In genomic region chr14:121379116-121379826, GRCm38 (mm10) we compare ENCODE assay signal across 8 mouse cellular contexts. TPM values are rescaled to one million over a fixed set of nuclear protein-coding genes. Genes with fewer than 3 reads are reported as not detected.
DNase-seq lines count a peak whose midpoint lies in the region; ATAC-seq and TF ChIP-seq lines count a peak whose summit lies in the region.

No protein-coding gene starts in this region.

- H3K9me3 ChIP-seq in ES-E14 (ENCODE audit: control insufficient read depth, insufficient read depth, low read depth, low read length), result no peaks in the 10 kb centered on the region
- H3K9me3 ChIP-seq in hindbrain, embryonic 10.5 days, result no peaks in the 10 kb centered on the region
- H3K9me3 ChIP-seq in lung, embryonic 16.5 days (ENCODE audit: control insufficient read depth, low read length), result no peaks in the 10 kb centered on the region

- 0 out of 2 replicates have a peak, but pooled peaks cover 2% of the 10 kb centered on the region for H3K36me3 ChIP-seq in ES-E14 (ENCODE audit: control insufficient read depth, insufficient read depth, low read length, poor library complexity, severe bottlenecking)
- H3K36me3 ChIP-seq in hindbrain, embryonic 10.5 days, result peaks cover 10% of the 10 kb centered on the region; the same call in 1 of the 2 replicates
- no peaks in the 10 kb centered on the region for H3K36me3 ChIP-seq in lung, embryonic 16.5 days (ENCODE audit: control insufficient read depth, insufficient read depth, low read length)
- no peaks in the 10 kb centered on the region for H3K36me3 ChIP-seq in thymus, adult 2 months (ENCODE audit: control insufficient read depth, insufficient read depth, low read length)

- peak overlapping the region; percentile 90 for H3K9ac ChIP-seq in ES-E14 (ENCODE audit: insufficient read depth, low read depth, low read length, poor library complexity, severe bottlenecking)
- peak overlapping the region; percentile 96 for H3K9ac ChIP-seq in lung, embryonic 16.5 days (ENCODE audit: low read length)

- H3K4me2 ChIP-seq in lung, embryonic 16.5 days (ENCODE audit: low read depth, low read length), result peak overlapping the region; percentile 77

- 0 out of 2 replicates have a peak, but pooled peaks have one; percentile 8 for TF ChIP-seq CTCF in thymus, adult 2 months (IDR thresholded peaks at IDR 0.05; ENCODE audit: borderline replicate concordance, control insufficient read depth, extremely low read depth, insufficient read depth, low read length, poor library complexity)

- TF ChIP-seq POLR2A in thymus, adult 2 months (IDR thresholded peaks at IDR 0.05; ENCODE audit: control insufficient read depth, extremely low read depth, insufficient read depth, low read length, poor library complexity), result peak; percentile 97

- under 1% methylated on average over 66 of the region's 79 CpGs for WGBS in hindbrain, embryonic 10.5 days
- WGBS in lung, embryonic 16.5 days, result under 1% methylated on average over 24 of the region's 79 CpGs
- WGBS in thymus, adult 2 months, result 1% methylated on average over 59 of the region's 79 CpGs

- peak; percentile 69 for ATAC-seq in frontal cortex, adult (ENCODE audit: low TSS enrichment)
- peak; percentile 95 for ATAC-seq in lung, embryonic 16.5 days (ENCODE audit: low read depth)

- peak overlapping the region; percentile 96 to 97 for H3K4me3 ChIP-seq in ES-E14 (ENCODE audit: insufficient read depth in 1 of 2, low read depth in 1 of 2, low read length in 2 of 2, poor library complexity in 1 of 2, severe bottlenecking in 1 of 2)
- H3K4me3 ChIP-seq in hindbrain, embryonic 10.5 days, result peak overlapping the region; percentile 98
- H3K4me3 ChIP-seq in lung, embryonic 16.5 days (ENCODE audit: low read length), result peak overlapping the region; percentile 93
- H3K4me3 ChIP-seq in thymus, adult 2 months (ENCODE audit: control insufficient read depth, insufficient read depth, low read length), result peak overlapping the region; percentile 92

- peak overlapping the region; percentile 86 for H3K27ac ChIP-seq in ES-E14 (ENCODE audit: insufficient read depth, low read depth, low read length, poor library complexity, severe bottlenecking)
- H3K27ac ChIP-seq in hindbrain, embryonic 10.5 days, result peak overlapping the region; percentile 98
- peak overlapping the region; percentile 90 for H3K27ac ChIP-seq in lung, embryonic 16.5 days (ENCODE audit: low read length)
- peak overlapping the region; percentile 64 for H3K27ac ChIP-seq in thymus, adult 2 months (ENCODE audit: control insufficient read depth, insufficient read depth, low read length)

- peaks cover 12% of the 10 kb centered on the region; the same call in 1 of the 2 replicates for H3K27me3 ChIP-seq in hindbrain, embryonic 10.5 days (ENCODE audit: insufficient read depth, poor library complexity, severe bottlenecking)
- no peaks in the 10 kb centered on the region for H3K27me3 ChIP-seq in lung, embryonic 16.5 days (ENCODE audit: control insufficient read depth, insufficient read depth, low read depth, low read length)
- no peaks in the 10 kb centered on the region for H3K27me3 ChIP-seq in thymus, adult 2 months (ENCODE audit: control insufficient read depth, insufficient read depth, low read length)

- H3K4me1 ChIP-seq in ES-E14 (ENCODE audit: control insufficient read depth in 2 of 2, insufficient read depth in 2 of 2, low read length in 2 of 2, poor library complexity in 1 of 2), result peaks cover 1 to 3% of the 10 kb centered on the region in 2 experiments; a peak in 2 of 4 replicates
- peaks cover 45% of the 10 kb centered on the region for H3K4me1 ChIP-seq in hindbrain, embryonic 10.5 days (replicated peaks)
- H3K4me1 ChIP-seq in lung, embryonic 16.5 days (replicated peaks; ENCODE audit: control insufficient read depth, insufficient read depth, low read length), result peaks cover 26% of the 10 kb centered on the region
- peaks cover 17% of the 10 kb centered on the region for H3K4me1 ChIP-seq in thymus, adult 2 months (replicated peaks; ENCODE audit: control insufficient read depth, insufficient read depth, low read length)

- in situ Hi-C loops in ES-E14 (cut with MboI; ENCODE audit: low sequenced_read_pairs in 2 of 2, unreplicated experiment in 2 of 2), result no loop called here

- no peak for DNase-seq in ES-E14 (ENCODE audit: low read depth, low spot score)
- peak; percentile 64 for DNase-seq in cerebellum, adult 8-10 months
- peak; percentile 78 for DNase-seq in hindbrain, embryonic 10.5 days (ENCODE audit: low spot score)
- DNase-seq in layer of hippocampus, adult 9-11 months, result peak; percentile 68
- peak; percentile 76 for DNase-seq in ovary, adult 18-20 months (ENCODE audit: low spot score)
- peak; percentile 87 for DNase-seq in thymus, adult 2 months

TF ChIP-seq in ES-E14, 5 proteins besides CTCF, POLR2A, EP300 and RAD21:
- TF ChIP-seq ZNF384 (IDR thresholded peaks at IDR 0.05; ENCODE audit: low read depth, low read length) (no peak), HCFC1 (IDR thresholded peaks at IDR 0.05; ENCODE audit: borderline replicate concordance, insufficient read depth, low read length) (no peak), CHD2 (IDR thresholded peaks at IDR 0.05; ENCODE audit: low read depth, low read length) (no peak), ZC3H11A (IDR thresholded peaks at IDR 0.05; ENCODE audit: borderline replicate concordance, low read depth, low read length) (no peak), MAFK (IDR thresholded peaks at IDR 0.05; ENCODE audit: insufficient read depth, low read depth, low read length) (no peak)

RNA-seq across cellular contexts. Expression of gene Stk24, which starts 0.5 kb away (rescaled TPM):
- total RNA-seq in ES-E14 (2012; rRNA removed), result 21.2 and 39.5 TPM in 2 replicates
- 32.8 and 36.2 TPM in 2 replicates for polyA plus RNA-seq in hindbrain, embryonic 10.5 days (2016; fragmentation: Nextera tagmentation; extraction: Ambion mirVana)
- polyA plus RNA-seq in lung, embryonic 16.5 days (2015; fragmentation: Nextera tagmentation; extraction: Ambion mirVana), result 33.8 and 35.9 TPM in 2 replicates
- polyA plus RNA-seq in thymus, adult 2 months (2012; rRNA removed), result 54.9 and 57.1 TPM in 2 replicates
